Mouse (Mus musculus) right cerebral cortex, postnatal 10 days (tissue): ENCODE data around the gene Zmynd12.
A peak's percentile ranks its signal among the peaks of the same experiment; 100 is the strongest.

ENCODE experiments used
- DNase-seq, 2 experiments: peaks; one replicate each; pipeline ENCODE4 v3.0.0; 2021; ENCODE audit warnings: low spot score in 2 of 2

Gene Zmynd12

GRCm38 (mm10) chr4:119447786-119448185, 25.2 kb downstream of the Zmynd12 start:
- DNase-seq, result no peak

- no peak for DNase-seq
These were observed 27.8 kb downstream of the Zmynd12 start for GRCm38 (mm10) chr4:119450436-119450835.

GRCm38 (mm10) chr4:119453128-119453527, 30.5 kb downstream of the Zmynd12 start:
- no peak for DNase-seq

- DNase-seq, result no peak
These were observed 30.9 kb downstream of the Zmynd12 start for GRCm38 (mm10) chr4:119453533-119453932.

- DNase-seq, result peak; percentile 65 to 71
These were observed 37.7 kb downstream of the Zmynd12 start for GRCm38 (mm10) chr4:119460296-119460695.

GRCm38 (mm10) chr4:119460728-119461141, 38.1 kb downstream of the Zmynd12 start:
- DNase-seq, result peak; percentile 93 to 95

GRCm38 (mm10) chr4:119462457-119462856, 39.8 kb downstream of the Zmynd12 start:
- DNase-seq, result no peak

- peak; percentile 73 to 77 for DNase-seq
These were observed 40.5 kb downstream of the Zmynd12 start for GRCm38 (mm10) chr4:119462858-119463755.

- no peak for DNase-seq
These were observed 41.3 kb downstream of the Zmynd12 start for GRCm38 (mm10) chr4:119463756-119464419.

- no peak for DNase-seq
These were observed 43.2 kb downstream of the Zmynd12 start for GRCm38 (mm10) chr4:119465841-119466240.

- DNase-seq, result peak; percentile 67
These were observed 45.2 kb downstream of the Zmynd12 start for GRCm38 (mm10) chr4:119467720-119468380.

GRCm38 (mm10) chr4:119472545-119472944, 49.9 kb downstream of the Zmynd12 start:
- no peak for DNase-seq

- no peak for DNase-seq
These were observed 50.5 kb downstream of the Zmynd12 start for GRCm38 (mm10) chr4:119473150-119473549.

GRCm38 (mm10) chr4:119483051-119483450, 60.4 kb downstream of the Zmynd12 start:
- DNase-seq, result no peak

- DNase-seq, result no peak
These were observed 62.3 kb downstream of the Zmynd12 start for GRCm38 (mm10) chr4:119484882-119485281.

GRCm38 (mm10) chr4:119489666-119490065, 67.1 kb downstream of the Zmynd12 start:
- DNase-seq, result no peak

GRCm38 (mm10) chr4:119490806-119491205, 68.2 kb downstream of the Zmynd12 start:
- peak; percentile 63 to 75 for DNase-seq

GRCm38 (mm10) chr4:119492291-119492932, 69.8 kb downstream of the Zmynd12 start, which contains the start of gene Rimkla:
TSS of gene Rimkla (minus strand) at chr4:119492628.
- peak; percentile 81 to 84 for DNase-seq

- no peak for DNase-seq
These were observed 70.3 kb downstream of the Zmynd12 start for GRCm38 (mm10) chr4:119492933-119493327.

GRCm38 (mm10) chr4:119498319-119498848, 75.8 kb downstream of the Zmynd12 start:
- DNase-seq, result no peak

- no peak for DNase-seq
These were observed 89.0 kb downstream of the Zmynd12 start for GRCm38 (mm10) chr4:119511591-119511990.
